Mouse (Mus musculus) liver, embryonic 16.5 days (tissue): ENCODE results near the gene Notch1. TPM values are rescaled to one million over a fixed set of nuclear protein-coding genes. Genes with fewer than 3 reads are reported as not detected.

Source experiments
- ATAC-seq: fragments of 200-750 bp; cut with Nextera tagmentation; 2 replicates; pipeline ENCODE4 v1.8.0; 2017; ENCODE audit warnings: low read depth, mild to moderate bottlenecking, moderate number of reproducible peaks, moderate library complexity
- H3K27ac ChIP-seq: fragments of 300-500 bp; sonication (generic); 2 replicates; pipeline ENCODE4 v1.5.1; 2014; ENCODE audit warnings: mild to moderate bottlenecking, low read length
- H3K27me3 ChIP-seq: fragments of 300-500 bp; sonication (generic); 2 replicates; pipeline ENCODE4 v1.6.1; 2014; ENCODE audit warnings: low read depth, low read length, mixed read lengths; ENCODE audit not compliant: control insufficient read depth, insufficient read depth
- H3K36me3 ChIP-seq: fragments of 300-500 bp; sonication (generic); 2 replicates; pipeline ENCODE4 v1.6.1; 2014; ENCODE audit warnings: mild to moderate bottlenecking; ENCODE audit not compliant: control insufficient read depth, insufficient read depth
- H3K4me1 ChIP-seq: fragments of 300-500 bp; sonication (generic); 2 replicates; pipeline ENCODE4 v1.6.1; 2014; ENCODE audit warnings: low read depth, low read length, mixed read lengths; ENCODE audit not compliant: control insufficient read depth
- H3K4me2 ChIP-seq: fragments of 300-500 bp; sonication (generic); 2 replicates; pipeline ENCODE4 v1.6.1; 2014; ENCODE audit warnings: low read depth, low read length, mixed read lengths
- H3K4me3 ChIP-seq: fragments of 300-500 bp; sonication (generic); 2 replicates; pipeline ENCODE4 v1.5.1; 2014; ENCODE audit warnings: low read depth, mild to moderate bottlenecking, low read length
- H3K9ac ChIP-seq: fragments of 300-500 bp; sonication (generic); 2 replicates; pipeline ENCODE4 v1.6.1; 2014; ENCODE audit warnings: low read depth, low read length
- H3K9me3 ChIP-seq: fragments of 300-500 bp; sonication (generic); replicated peaks from 2 replicates; pipeline ENCODE4 v1.6.1; 2016; ENCODE audit warnings: low read length; ENCODE audit not compliant: control insufficient read depth
- WGBS: fragments of 180-500 bp; shearing (Covaris S2); extraction: QIAGEN DNeasy Blood & Tissue Kit; methylation state at CpG from one replicate; pipeline ENCODE4 v1.1.7; 2014; ENCODE audit not compliant: insufficient replicate concordance; 5-methylcytosine and 5-hydroxymethylcytosine counted together
- polyA plus RNA-seq: library from polyadenylated mRNA; unstranded; fragments of >200 nt; fragmentation: Nextera tagmentation; extraction: Ambion mirVana; gene quantifications from 2 replicates; pipeline ENCODE4 v1.2.1, GENCODE M21; 2015

Gene Notch1
- polyA plus RNA-seq, 1 experiment from 2014 or later, result 2.8 TPM

DNA sequence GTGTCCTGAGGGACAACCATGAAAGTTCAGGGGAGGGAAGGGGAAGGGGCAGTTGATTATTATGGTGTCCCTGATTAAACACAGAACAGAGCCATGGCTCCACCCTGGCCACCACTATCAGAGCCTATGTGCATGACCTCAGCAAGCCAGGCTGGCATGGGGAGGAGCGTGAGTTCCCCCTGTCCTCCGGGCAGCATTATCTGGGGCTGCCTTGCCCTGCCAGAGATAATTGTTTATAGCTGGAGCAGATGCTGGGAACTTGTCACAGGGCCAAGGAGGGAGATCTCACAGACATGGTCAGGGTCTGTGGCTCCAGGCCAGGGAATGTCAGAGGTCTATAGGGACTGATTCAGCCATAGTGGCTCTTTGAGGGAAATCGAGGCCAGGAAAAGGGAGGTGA lies 34.3 kb upstream of the Notch1 start:
- Histone ChIP-seq H3K36me3 (no peaks in the 10 kb centered on the region), H3K4me1 (peaks cover 31% of the 10 kb centered on the region)
- 24% methylated on average over 3 of the region's 3 CpGs for WGBS

DNA sequence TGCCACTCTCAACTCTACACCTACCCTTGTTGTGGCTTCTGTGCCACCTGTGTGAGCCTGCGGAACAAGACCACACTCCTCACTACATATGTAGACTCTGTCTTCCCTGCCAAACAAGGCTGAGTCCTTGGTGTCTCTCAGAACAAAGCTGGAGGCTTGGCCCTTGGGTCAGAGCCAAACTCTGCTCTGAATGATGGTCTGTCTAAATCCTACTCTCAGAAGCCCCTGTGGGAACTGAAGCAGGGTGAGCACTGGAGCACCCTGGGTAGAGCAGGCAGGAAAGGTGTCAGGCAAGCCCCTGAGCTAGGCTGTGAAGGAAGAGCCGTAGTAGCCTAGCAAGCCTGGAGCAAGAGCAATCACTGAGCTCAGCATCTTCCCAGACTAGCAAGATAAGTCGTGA lies 33.7 kb upstream of the Notch1 start:
- Histone ChIP-seq H3K36me3 (no peaks in the 10 kb centered on the region), H3K9me3 (no peaks in the 10 kb centered on the region), H3K4me1 (peaks cover 30% of the 10 kb centered on the region), H3K4me2 (no peak overlapping the region), H3K27me3 (no peaks in the 10 kb centered on the region), H3K9ac (no peak overlapping the region), H3K27ac (peak overlapping the region; percentile 4), H3K4me3 (no peak overlapping the region)
- ATAC-seq, result no peak
- 46% methylated on average over 3 of the region's 3 CpGs for WGBS

More for the DNA sequence above, 34.3 kb upstream of the Notch1 start:
- Histone ChIP-seq H3K4me2 (no peak overlapping the region), H3K4me3 (no peak overlapping the region), H3K9me3 (no peaks in the 10 kb centered on the region), H3K27ac (no peak overlapping the region), H3K27me3 (no peaks in the 10 kb centered on the region), H3K9ac (no peak overlapping the region)
- no peak for ATAC-seq

GRCm38 (mm10) chr2:26549801-26550200 lies 33.3 kb upstream of the Notch1 start:
- 25% methylated on average over 10 of the region's 10 CpGs for WGBS
- peaks cover 26% of the 10 kb centered on the region for H3K4me1 ChIP-seq
- no peak overlapping the region for H3K4me2 ChIP-seq
- no peak overlapping the region for H3K9ac ChIP-seq
- H3K27me3 ChIP-seq, result no peaks in the 10 kb centered on the region
- H3K27ac ChIP-seq, result no peak overlapping the region
- H3K36me3 ChIP-seq, result no peaks in the 10 kb centered on the region
- H3K9me3 ChIP-seq, result no peaks in the 10 kb centered on the region
- H3K4me3 ChIP-seq, result no peak overlapping the region
- ATAC-seq, result peak; percentile 77

DNA sequence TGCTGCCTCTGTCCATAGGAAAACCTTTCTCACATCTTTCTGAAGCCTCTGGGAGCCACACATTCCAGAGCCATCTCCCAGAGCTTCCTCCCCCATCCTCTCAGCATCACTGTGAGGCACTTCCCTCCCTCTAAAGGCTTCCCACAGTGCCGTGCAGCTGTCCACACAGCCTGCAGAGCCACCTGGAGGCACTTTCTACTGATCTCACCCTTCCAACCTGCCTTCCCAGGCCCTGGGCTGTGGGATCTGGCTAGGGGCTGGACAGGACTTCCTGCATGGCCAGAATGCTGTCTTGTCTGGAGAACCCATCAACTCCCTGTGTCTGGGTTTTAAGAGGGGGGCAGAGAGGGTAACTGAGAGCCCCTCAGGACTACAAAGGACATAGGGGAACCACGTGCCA lies 31.0 kb upstream of the Notch1 start:
- Histone ChIP-seq H3K27ac (no peak overlapping the region), H3K27me3 (no peaks in the 10 kb centered on the region), H3K36me3 (no peaks in the 10 kb centered on the region), H3K9me3 (no peaks in the 10 kb centered on the region), H3K4me2 (no peak overlapping the region), H3K4me3 (no peak overlapping the region), H3K4me1 (peaks cover 18% of the 10 kb centered on the region), H3K9ac (no peak overlapping the region)
- 25% methylated on average over 2 of the region's 2 CpGs for WGBS
- no peak; the same call in 1 of the 2 replicates for ATAC-seq

- no peak overlapping the region for H3K9ac ChIP-seq
- H3K4me1 ChIP-seq, result peaks cover 2% of the 10 kb centered on the region
- WGBS, result 41% methylated on average over 3 of the region's 3 CpGs
- H3K4me2 ChIP-seq, result no peak overlapping the region
- H3K4me3 ChIP-seq, result no peak overlapping the region
- H3K27me3 ChIP-seq, result no peaks in the 10 kb centered on the region
- H3K9me3 ChIP-seq, result no peaks in the 10 kb centered on the region
- peak; percentile 19; the same call in 1 of the 2 replicates for ATAC-seq
- no peaks in the 10 kb centered on the region for H3K36me3 ChIP-seq
- H3K27ac ChIP-seq, result peak overlapping the region; percentile 48; the same call in 1 of the 2 replicates
Observed at GRCm38 (mm10) chr2:26544265-26544664, 27.8 kb upstream of the Notch1 start.

- no peak for ATAC-seq
- Histone ChIP-seq H3K36me3 (no peaks in the 10 kb centered on the region), H3K4me2 (no peak overlapping the region), H3K9me3 (no peaks in the 10 kb centered on the region), H3K4me1 (no peaks in the 10 kb centered on the region; the same call in 1 of the 2 replicates), H3K4me3 (no peak overlapping the region), H3K27me3 (no peaks in the 10 kb centered on the region), H3K9ac (no peak overlapping the region), H3K27ac (peak overlapping the region; percentile 3; the same call in 1 of the 2 replicates)
- WGBS, result 61% methylated on average over 8 of the region's 8 CpGs
Observed at GRCm38 (mm10) chr2:26543768-26544167, 27.3 kb upstream of the Notch1 start.

DNA sequence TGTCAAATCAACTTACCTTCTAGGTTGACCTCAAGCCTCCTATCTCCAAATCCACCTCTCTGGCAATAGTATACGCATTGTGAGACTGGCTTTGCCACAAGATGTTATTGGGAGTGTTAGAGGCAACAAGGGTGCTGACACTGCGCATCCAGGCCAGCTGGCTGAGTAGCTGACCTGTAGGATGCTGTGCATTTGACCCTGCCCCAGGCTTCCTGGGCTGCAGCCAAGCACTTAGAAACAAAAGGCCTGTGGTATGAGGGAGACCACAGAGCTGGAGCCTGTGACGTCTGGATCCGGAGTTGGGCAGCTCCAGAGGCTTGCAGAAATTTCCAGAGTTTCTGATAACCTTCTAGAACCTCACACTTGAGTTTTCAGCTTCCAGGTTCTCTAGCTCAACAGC lies 26.7 kb upstream of the Notch1 start:
- Histone ChIP-seq H3K27me3 (no peaks in the 10 kb centered on the region), H3K9me3 (no peaks in the 10 kb centered on the region), H3K27ac (no peak overlapping the region), H3K4me2 (no peak overlapping the region), H3K36me3 (no peaks in the 10 kb centered on the region), H3K4me3 (no peak overlapping the region), H3K9ac (no peak overlapping the region), H3K4me1 (no peaks in the 10 kb centered on the region; the same call in 1 of the 2 replicates)
- no peak; the same call in 1 of the 2 replicates for ATAC-seq
- whole genome bisulfite sequencing, result 51% methylated on average over 4 of the region's 4 CpGs

DNA sequence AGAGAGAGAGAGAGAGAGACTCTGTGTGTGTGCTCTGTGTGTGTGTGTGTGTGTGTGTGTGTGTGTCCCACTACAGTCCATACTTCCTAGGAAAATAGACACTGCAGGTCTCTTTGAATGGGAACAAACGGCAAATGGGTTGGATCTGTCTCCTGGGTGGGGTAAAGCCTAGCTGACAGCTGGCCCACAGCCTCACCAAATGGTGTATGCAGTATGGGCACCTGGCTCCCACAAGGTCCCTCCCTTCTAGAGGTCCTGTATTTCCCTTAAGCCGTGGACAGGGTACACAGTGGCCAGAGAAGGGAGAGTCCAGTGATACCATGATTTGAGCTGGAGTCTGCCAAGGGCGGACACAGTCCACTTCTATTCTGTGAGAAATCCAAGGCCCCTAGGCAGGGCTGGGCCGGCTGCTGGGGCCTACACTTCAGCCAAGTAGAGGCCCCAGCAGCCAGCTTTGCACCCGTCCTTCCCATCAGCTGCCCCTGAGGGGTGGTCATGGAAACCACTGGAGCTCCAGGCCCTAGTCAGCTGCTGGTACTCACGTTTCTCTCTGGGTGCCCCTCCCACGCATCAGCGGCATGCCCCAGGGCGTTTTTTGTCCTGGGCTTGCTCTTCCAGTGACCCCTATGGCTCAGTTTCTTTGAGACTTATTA lies 24.9 kb upstream of the Notch1 start:
- ATAC-seq, result no peak
- H3K27ac ChIP-seq, result no peak overlapping the region
- no peaks in the 10 kb centered on the region; the same call in 1 of the 2 replicates for H3K4me1 ChIP-seq
- H3K9me3 ChIP-seq, result no peaks in the 10 kb centered on the region
- no peak overlapping the region for H3K9ac ChIP-seq
- no peaks in the 10 kb centered on the region for H3K36me3 ChIP-seq
- no peaks in the 10 kb centered on the region for H3K27me3 ChIP-seq
- no peak overlapping the region for H3K4me3 ChIP-seq
- H3K4me2 ChIP-seq, result no peak overlapping the region
- 60% methylated on average over 9 of the region's 9 CpGs for WGBS

- Histone ChIP-seq H3K4me1 (no peaks in the 10 kb centered on the region; the same call in 1 of the 2 replicates), H3K27me3 (no peaks in the 10 kb centered on the region), H3K9ac (no peak overlapping the region), H3K9me3 (no peaks in the 10 kb centered on the region), H3K4me2 (no peak overlapping the region), H3K27ac (no peak overlapping the region), H3K4me3 (no peak overlapping the region), H3K36me3 (no peaks in the 10 kb centered on the region)
- ATAC-seq, result no peak
- WGBS, result 44% methylated on average over 7 of the region's 7 CpGs
Observed at GRCm38 (mm10) chr2:26540721-26541120, 24.3 kb upstream of the Notch1 start.
